Mouse (Mus musculus): Measurements from ENCODE around the gene Morc1.

DNA sequence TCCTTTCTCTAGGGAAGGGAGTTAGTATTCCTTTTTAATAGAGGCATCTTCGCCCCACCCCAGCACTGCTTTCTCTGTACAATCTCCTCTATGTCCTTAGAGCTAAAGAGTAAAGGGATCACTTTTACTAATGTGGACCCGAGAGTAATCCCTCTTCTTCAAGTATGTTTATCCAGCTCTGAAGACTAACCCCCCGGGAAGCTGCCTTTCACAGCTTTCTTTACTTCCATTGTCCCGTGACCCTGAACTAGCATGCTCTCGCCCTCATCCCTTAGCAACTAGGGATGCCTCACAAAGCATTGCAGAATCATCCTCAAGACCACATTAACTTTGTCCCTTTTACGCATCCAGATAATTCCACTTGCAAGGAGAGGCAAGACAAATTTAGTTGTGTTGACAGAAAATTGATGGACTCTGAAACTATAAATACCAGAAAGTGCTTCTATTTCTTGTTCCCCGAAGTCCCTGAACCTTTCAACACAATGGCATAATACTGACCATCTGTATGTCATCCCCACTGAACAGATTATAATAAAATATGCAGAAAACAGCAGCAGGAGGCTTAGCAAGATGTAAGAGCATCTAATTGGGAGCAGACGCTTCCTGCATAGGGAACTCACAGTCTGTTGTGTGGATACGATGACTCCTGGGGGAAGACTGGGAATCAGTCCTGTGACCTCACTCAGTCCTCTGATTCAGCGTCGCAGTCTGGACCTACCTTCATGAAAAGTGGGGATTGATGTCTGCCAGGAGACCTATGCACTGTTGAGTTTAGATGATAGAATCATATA, 131.4 kb downstream of the Morc1 start:
- TF ChIP-seq TBP (conservative IDR thresholded peaks at IDR 0.05; ENCODE audit: low read depth, low read length) (no peak), MAX (IDR thresholded peaks at IDR 0.05; ENCODE audit: low read length) (no peak), EP300 (IDR thresholded peaks at IDR 0.05; ENCODE audit: low read length) (no peak), USF1 (IDR thresholded peaks at IDR 0.05; ENCODE audit: low read depth, low read length) (no peak), CTCF (conservative IDR thresholded peaks at IDR 0.05 in 1 of 2, IDR thresholded peaks at IDR 0.05 in 1 of 2; ENCODE audit: low read depth in 2 of 2, low read length in 2 of 2) (no peak), POLR2A (IDR thresholded peaks at IDR 0.05; ENCODE audit: low read depth, low read length) (no peak), ZNF384 (IDR thresholded peaks at IDR 0.05; ENCODE audit: low read depth, low read length) (no peak), BHLHE40 (IDR thresholded peaks at IDR 0.05; ENCODE audit: low read depth, low read length) (no peak), IRF4 (IDR thresholded peaks at IDR 0.05; ENCODE audit: low read depth, low read length) (no peak)
